Mouse (Mus musculus) erythroblast, embryonic 14.5 days (primary cell): ENCODE results near the gene Thra.

Source experiments
- GATA1 ChIP-seq: IDR thresholded peaks from 2 replicates; pipeline ENCODE4 v1.6.1; 2012; ENCODE audit warnings: low read length, inconsistent platforms, mixed read lengths
- TAL1 ChIP-seq: IDR thresholded peaks from 3 replicates; pipeline ENCODE4 v1.6.1; 2012; ENCODE audit warnings: low read length, inconsistent platforms, mixed read lengths

- no peak for TF ChIP-seq TAL1
- no peak for TF ChIP-seq GATA1
Observed at GRCm38 (mm10) chr11:98761939-98762338, 21.5 kb downstream of the Thra start.
